Mouse (Mus musculus): ENCODE measurements around the gene Zkscan4.

- TF ChIP-seq CTCF (IDR thresholded peaks at IDR 0.05; ENCODE audit: low read depth) (no peak), EP300 (optimal IDR thresholded peaks at IDR 0.05) (no peak)
These were observed 9.6 kb upstream of the Zkscan4 start for GRCm38 (mm10) chr13:21469097-21469496.

All from stomach, postnatal 0 days (tissue).